20 mouse cellular contexts compared by ENCODE assay signal in genomic region chr11:22765425-22765824, GRCm38 (mm10).
"Had no signal": no experiment of that assay in that cellular context is flagged by ENCODE, and none has a peak within 500 bp of the region (broad histone marks: within the 10 kb centered on the region; RNA-seq: fewer than 3 reads in every experiment).

No protein-coding gene starts in this region.

- H3K4me3 ChIP-seq: left cerebral cortex, adult 2 months; limb, embryonic 12.5 days; limb, embryonic 15.5 days; midbrain, embryonic 12.5 days; midbrain, embryonic 15.5 days; myocyte; neural tube, embryonic 13.5 days; stomach, embryonic 15.5 days had no signal

- H3K36me3 ChIP-seq: limb, embryonic 12.5 days; limb, embryonic 15.5 days; midbrain, embryonic 12.5 days; midbrain, embryonic 15.5 days; neural tube, embryonic 13.5 days; stomach, embryonic 15.5 days had no signal

- H3K4me1 ChIP-seq: limb, embryonic 12.5 days; limb, embryonic 15.5 days; midbrain, embryonic 12.5 days; midbrain, embryonic 15.5 days; stomach, embryonic 15.5 days had no signal

- H3K27ac ChIP-seq: left cerebral cortex, adult 2 months; limb, embryonic 12.5 days; limb, embryonic 15.5 days; liver, embryonic 14.5 days; macrophage; midbrain, embryonic 12.5 days; midbrain, embryonic 15.5 days; neural tube, embryonic 13.5 days; stomach, embryonic 15.5 days had no signal

- H3K9me3 ChIP-seq: limb, embryonic 12.5 days; limb, embryonic 15.5 days; midbrain, embryonic 12.5 days; midbrain, embryonic 15.5 days; neural tube, embryonic 13.5 days; stomach, embryonic 15.5 days had no signal

- H3K27me3 ChIP-seq: limb, embryonic 12.5 days; limb, embryonic 15.5 days; midbrain, embryonic 12.5 days; midbrain, embryonic 15.5 days; neural tube, embryonic 13.5 days; stomach, embryonic 15.5 days had no signal

- ATAC-seq: intestine, postnatal 0 days; liver, postnatal 0 days; lung, postnatal 0 days; midbrain, embryonic 15.5 days had no signal

- H3K4me2 ChIP-seq: limb, embryonic 12.5 days; limb, embryonic 15.5 days; liver, embryonic 11.5 days; lung, embryonic 14.5 days; midbrain, embryonic 12.5 days; midbrain, embryonic 15.5 days; neural tube, embryonic 13.5 days; stomach, embryonic 15.5 days had no signal

- DNase-seq: kidney, adult 2 months; layer of hippocampus, postnatal 36 days; liver, postnatal 0 days; lung, embryonic 14.5 days; right cerebral cortex, postnatal 25 days; thymus, adult 2 months; thymus, postnatal 25 days had no signal

- H3K9ac ChIP-seq: limb, embryonic 12.5 days; limb, embryonic 15.5 days; liver, embryonic 14.5 days; liver, postnatal 0 days; lung, embryonic 14.5 days; midbrain, embryonic 12.5 days; midbrain, embryonic 15.5 days; neural tube, embryonic 13.5 days; stomach, embryonic 15.5 days had no signal
